Mouse (Mus musculus): ENCODE measurements at regions not wholly inside any gene's neighbourhood (a gene's known extent, or its start where the extent isn't known, plus 50 kb on each side); places are given as distances from the start of the nearest gene placed in this dataset.

- in situ Hi-C loops (cut with MboI, MseI) = loop anchor here (25.0 kb wide), 1 partner anchor 1731 kb away; no protein-coding TSS in a partner anchor
Measured at GRCm38 (mm10) chr6:108606231-108606630, 54.2 kb upstream of the Bhlhe40 start.

DNA sequence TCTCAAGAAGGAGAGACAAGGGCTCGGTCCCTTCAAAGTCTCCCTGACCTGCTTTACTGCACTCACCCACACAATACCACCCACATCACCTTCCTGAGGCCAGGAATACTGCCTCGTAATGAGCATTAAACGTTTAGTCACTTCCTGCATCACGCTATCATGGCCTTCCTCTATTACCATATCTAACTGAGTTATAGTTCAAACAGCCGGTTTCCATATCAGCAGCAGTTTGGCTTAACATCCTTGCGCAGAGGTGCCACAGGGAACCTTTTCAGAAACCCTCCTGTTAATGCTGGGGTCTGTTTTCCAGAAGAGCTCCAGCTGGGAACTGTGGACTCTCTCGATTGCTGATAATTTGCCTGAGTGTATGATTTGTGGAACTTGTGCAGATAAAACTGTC is 52.1 kb upstream of the Bhlhe40 start:
- in situ Hi-C loops (cut with MboI, MseI) = loop anchor here (25.0 kb wide), 1 partner anchor 1729 kb away; no protein-coding TSS in a partner anchor
